Mouse (Mus musculus) lung, postnatal 0 days (tissue): ENCODE results near the gene Gna14. TPM values are rescaled to one million over a fixed set of nuclear protein-coding genes. Genes with fewer than 3 reads are reported as not detected.

Source experiments
- ATAC-seq: fragments of 200-750 bp; cut with Nextera tagmentation; 2 replicates; pipeline ENCODE4 v1.8.0; 2017; ENCODE audit warnings: moderate library complexity
- DNase-seq: peaks from one replicate; pipeline ENCODE4 v3.0.0-alpha.2; 2016; ENCODE audit warnings: low spot score
- H3K27ac ChIP-seq: fragments of 300-500 bp; sonication (generic); 2 replicates; pipeline ENCODE4 v1.5.1; 2014; ENCODE audit warnings: antibody characterized with exemption, mild to moderate bottlenecking, low read length, mixed read lengths
- H3K27me3 ChIP-seq: fragments of 300-500 bp; sonication (generic); replicated peaks from 2 replicates; pipeline ENCODE4 v1.6.1; 2014; ENCODE audit warnings: low read length, mixed read lengths; ENCODE audit not compliant: insufficient read depth
- H3K36me3 ChIP-seq: fragments of 300-500 bp; sonication (generic); 2 replicates; pipeline ENCODE4 v1.6.1; 2014; ENCODE audit warnings: low read length, mixed read lengths; ENCODE audit not compliant: insufficient read depth
- H3K4me1 ChIP-seq: fragments of 300-500 bp; sonication (generic); 2 replicates; pipeline ENCODE4 v1.6.1; 2014; ENCODE audit warnings: antibody characterized with exemption, low read depth, low read length, mixed read lengths; ENCODE audit not compliant: insufficient read depth
- H3K4me2 ChIP-seq: fragments of 300-500 bp; sonication (generic); replicated peaks from 2 replicates; pipeline ENCODE4 v1.6.1; 2014; ENCODE audit warnings: low read depth, mild to moderate bottlenecking, low read length, moderate library complexity, mixed read lengths
- H3K4me3 ChIP-seq: fragments of 300-500 bp; sonication (generic); 2 replicates; pipeline ENCODE4 v1.5.1; 2014; ENCODE audit warnings: low read depth, low read length
- H3K9ac ChIP-seq: fragments of 300-500 bp; sonication (generic); replicated peaks from 2 replicates; pipeline ENCODE4 v1.6.1; 2014; ENCODE audit warnings: low read depth, mild to moderate bottlenecking
- H3K9me3 ChIP-seq: fragments of 300-500 bp; sonication (generic); 2 replicates; pipeline ENCODE4 v1.6.1; 2016; ENCODE audit warnings: low read length, mixed read lengths
- CTCF ChIP-seq: IDR thresholded peaks from 2 replicates; pipeline ENCODE4 v1.5.1; 2016; ENCODE audit warnings: antibody characterized with exemption, mild to moderate bottlenecking
- EP300 ChIP-seq: IDR thresholded peaks from 2 replicates; pipeline ENCODE4 v1.6.1; 2016; ENCODE audit warnings: antibody characterized with exemption, mild to moderate bottlenecking, control low read depth
- WGBS: fragments of 180-500 bp; shearing (Covaris S2); extraction: QIAGEN DNeasy Blood & Tissue Kit; methylation state at CpG from one replicate; pipeline ENCODE4 v1.1.7; 2014; 5-methylcytosine and 5-hydroxymethylcytosine counted together
- polyA plus RNA-seq: library from polyadenylated mRNA; unstranded; fragments of >200 nt; fragmentation: Nextera tagmentation; extraction: Ambion mirVana; gene quantifications from 2 replicates; pipeline ENCODE4 v1.2.1, GENCODE M21; 2015

The Gna14 gene
- polyA plus RNA-seq, 1 experiment from 2014 or later, result 15.6 TPM

GRCm38 (mm10) chr19:16460292-16460691, 24.7 kb downstream of the Gna14 start:
- DNase-seq (no peak), ATAC-seq (no peak)
- TF ChIP-seq CTCF (no peak), EP300 (no peak)
- 55% methylated on average over 6 of the region's 6 CpGs for WGBS
- H3K4me1 ChIP-seq, result no peaks in the 10 kb centered on the region
- H3K27ac ChIP-seq, result no peak overlapping the region
- no peak overlapping the region for H3K4me2 ChIP-seq
- no peak overlapping the region for H3K9ac ChIP-seq
- no peaks in the 10 kb centered on the region for H3K9me3 ChIP-seq
- no peaks in the 10 kb centered on the region for H3K36me3 ChIP-seq
- no peak overlapping the region for H3K4me3 ChIP-seq
- H3K27me3 ChIP-seq, result no peaks in the 10 kb centered on the region

DNA sequence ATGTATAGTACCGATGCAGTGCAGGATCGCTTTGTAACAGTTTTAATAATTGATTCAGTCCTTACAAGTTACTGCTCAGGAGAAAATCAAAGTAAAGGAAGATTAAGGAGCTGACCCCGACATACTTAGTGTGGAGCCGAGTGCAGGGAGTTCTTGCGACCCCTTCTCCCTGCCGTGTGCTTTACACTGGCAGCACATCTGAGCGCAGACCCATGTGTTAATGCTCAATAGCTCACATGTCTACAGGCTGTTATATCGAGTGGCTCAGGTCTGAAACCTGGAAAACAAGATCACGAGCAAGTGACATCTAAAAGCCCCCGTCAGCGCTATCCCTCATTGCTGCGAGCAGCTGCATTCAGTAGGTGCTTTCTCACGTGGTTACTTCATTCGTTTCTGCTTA, 25.3 kb downstream of the Gna14 start:
- Histone ChIP-seq H3K27me3 (no peaks in the 10 kb centered on the region), H3K36me3 (no peaks in the 10 kb centered on the region), H3K4me1 (no peaks in the 10 kb centered on the region), H3K4me3 (no peak overlapping the region), H3K9ac (no peak overlapping the region), H3K4me2 (no peak overlapping the region), H3K9me3 (no peaks in the 10 kb centered on the region), H3K27ac (no peak overlapping the region)
- DNase-seq, result no peak
- TF ChIP-seq CTCF (no peak), EP300 (no peak)
- no peak for ATAC-seq
- WGBS, result 79% methylated on average over 14 of the region's 14 CpGs

GRCm38 (mm10) chr19:16462461-16462860, 26.9 kb downstream of the Gna14 start:
- Histone ChIP-seq H3K36me3 (no peaks in the 10 kb centered on the region), H3K9me3 (no peaks in the 10 kb centered on the region), H3K4me2 (0 out of 2 replicates have a peak overlapping the region, but pooled peaks have one; percentile 9), H3K4me1 (no peaks in the 10 kb centered on the region), H3K27ac (peak overlapping the region; percentile 62), H3K4me3 (no peak overlapping the region), H3K27me3 (no peaks in the 10 kb centered on the region), H3K9ac (no peak overlapping the region)
- peak; percentile 74 for ATAC-seq
- peak; percentile 61 for DNase-seq
- WGBS, result 43% methylated on average over 9 of the region's 9 CpGs
- TF ChIP-seq CTCF, result no peak
- TF ChIP-seq EP300, result peak; percentile 49; the same call in 1 of the 2 replicates

- ATAC-seq, result peak; percentile 73
- DNase-seq, result peak; percentile 54
- 33% methylated on average over 4 of the region's 4 CpGs for WGBS
- Histone ChIP-seq H3K4me2 (no peak overlapping the region), H3K4me1 (no peaks in the 10 kb centered on the region), H3K9me3 (no peaks in the 10 kb centered on the region), H3K27me3 (no peaks in the 10 kb centered on the region), H3K36me3 (no peaks in the 10 kb centered on the region), H3K27ac (no peak overlapping the region), H3K9ac (no peak overlapping the region), H3K4me3 (no peak overlapping the region)
- TF ChIP-seq CTCF, result no peak
- TF ChIP-seq EP300, result peak; percentile 85
Observed at GRCm38 (mm10) chr19:16464730-16465129, 29.2 kb downstream of the Gna14 start.

- Histone ChIP-seq H3K9me3 (no peaks in the 10 kb centered on the region), H3K4me3 (no peak overlapping the region), H3K27ac (no peak overlapping the region), H3K27me3 (no peaks in the 10 kb centered on the region), H3K4me2 (no peak overlapping the region), H3K36me3 (no peaks in the 10 kb centered on the region), H3K4me1 (no peaks in the 10 kb centered on the region), H3K9ac (no peak overlapping the region)
- ATAC-seq, result no peak
- TF ChIP-seq EP300, result 0 out of 2 replicates have a peak, but pooled peaks have one; percentile 24
- TF ChIP-seq CTCF, result no peak
- no peak for DNase-seq
- 25% methylated on average over 2 of the region's 2 CpGs for WGBS
Observed at GRCm38 (mm10) chr19:16468756-16469374, 33.3 kb downstream of the Gna14 start.

DNA sequence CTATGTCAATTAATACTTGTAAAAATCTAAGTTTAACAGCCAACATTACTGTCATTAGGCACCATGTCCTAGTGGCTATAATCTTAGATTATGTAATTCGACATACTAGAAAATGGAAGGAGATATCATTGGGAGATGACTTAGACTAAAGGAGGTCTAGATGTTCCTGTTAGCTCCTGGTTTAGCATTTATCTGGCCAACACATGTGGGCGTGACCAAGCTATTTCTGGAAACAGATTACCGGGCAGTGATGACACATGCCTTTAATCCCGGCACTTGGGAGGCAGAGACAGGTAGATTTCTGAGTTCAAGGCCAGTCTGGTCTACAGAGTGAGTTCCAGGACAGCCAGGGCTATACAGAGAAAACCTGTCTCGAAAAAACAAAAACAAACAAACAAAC, 37.1 kb downstream of the Gna14 start:
- H3K4me3 ChIP-seq, result no peak overlapping the region
- TF ChIP-seq EP300, result no peak
- no peak for TF ChIP-seq CTCF
- no peaks in the 10 kb centered on the region for H3K27me3 ChIP-seq
- DNase-seq, result no peak
- ATAC-seq, result no peak
- H3K9ac ChIP-seq, result no peak overlapping the region
- H3K9me3 ChIP-seq, result no peaks in the 10 kb centered on the region
- no peak overlapping the region for H3K4me2 ChIP-seq
- no peaks in the 10 kb centered on the region for H3K36me3 ChIP-seq
- H3K27ac ChIP-seq, result no peak overlapping the region
- 80% methylated on average over 5 of the region's 5 CpGs for WGBS
- no peaks in the 10 kb centered on the region for H3K4me1 ChIP-seq
